Mouse (Mus musculus): ENCODE results near the gene Camk2n2.

- no peak for TF ChIP-seq CTCF (IDR thresholded peaks at IDR 0.05)
- TF ChIP-seq EP300 (IDR thresholded peaks at IDR 0.05): no peak
These were observed 49.2 kb upstream of the Camk2n2 start for GRCm38 (mm10) chr16:20670291-20670690.
